Mouse (Mus musculus): ENCODE data around the gene Gusb. TPM values are rescaled to one million over a fixed set of nuclear protein-coding genes. Genes with fewer than 3 reads are reported as not detected.
A peak's percentile ranks its signal among the peaks of the same experiment; 100 is the strongest.

Gene Gusb
- polyA plus RNA-seq, 1 experiment from 2014 or later = 45.6 TPM

GRCm38 (mm10) chr5:130022366-130022765 lies 19.5 kb upstream of the Gusb start:
- Histone ChIP-seq H3K9ac (no peak overlapping the region), H3K4me3 (no peak overlapping the region), H3K27me3 (no peaks in the 10 kb centered on the region), H3K27ac (no peak overlapping the region), H3K4me2 (no peak overlapping the region), H3K36me3 (peaks cover 6% of the 10 kb centered on the region), H3K9me3 (no peaks in the 10 kb centered on the region), H3K4me1 (peaks cover 13% of the 10 kb centered on the region)
- ATAC-seq (ENCODE audit: insufficient number of reproducible peaks, low FRiP score, low TSS enrichment, low read depth) = no peak
- 49% methylated on average over 7 of the region's 7 CpGs for WGBS

DNA sequence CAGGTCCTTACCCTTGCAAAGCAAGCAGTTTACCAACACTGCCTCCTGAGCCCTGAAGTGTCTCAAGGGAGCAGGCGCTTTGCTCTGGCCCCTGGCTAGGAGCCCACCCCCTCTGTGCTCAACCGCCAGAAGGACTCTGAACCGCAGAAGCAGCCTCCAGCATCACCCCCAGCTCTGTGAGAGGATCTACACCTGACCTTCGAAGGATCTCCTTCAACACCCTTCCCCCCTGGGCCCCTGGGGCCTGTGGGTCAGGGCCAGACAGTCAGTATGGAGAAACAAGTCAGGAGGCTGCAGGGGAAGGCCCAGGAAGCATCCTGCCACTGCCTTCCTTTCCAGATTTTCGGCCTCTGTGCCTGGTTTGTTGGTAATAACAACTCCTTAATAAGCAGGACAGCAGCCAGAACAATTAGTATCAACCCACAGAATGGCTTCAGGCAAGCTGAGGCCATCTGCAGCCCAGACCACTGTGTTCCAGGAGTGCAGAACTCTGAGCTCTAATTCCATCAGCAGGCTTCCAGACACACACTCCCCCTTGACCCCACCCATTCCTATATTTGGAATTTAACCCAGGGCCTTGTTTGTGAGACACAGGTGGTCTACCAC lies 18.6 kb upstream of the Gusb start:
- no peak overlapping the region for H3K9ac ChIP-seq
- no peak overlapping the region for H3K4me2 ChIP-seq
- H3K27ac ChIP-seq = no peak overlapping the region
- 46% methylated on average over 5 of the region's 5 CpGs for WGBS
- H3K36me3 ChIP-seq = peaks cover 6% of the 10 kb centered on the region
- no peak overlapping the region for H3K4me3 ChIP-seq
- H3K9me3 ChIP-seq = no peaks in the 10 kb centered on the region
- H3K4me1 ChIP-seq = peaks cover 13% of the 10 kb centered on the region
- H3K27me3 ChIP-seq = no peaks in the 10 kb centered on the region
- no peak for ATAC-seq (ENCODE audit: insufficient number of reproducible peaks, low FRiP score, low TSS enrichment, low read depth)

- Histone ChIP-seq H3K9me3 (no peaks in the 10 kb centered on the region), H3K4me1 (peaks cover 13% of the 10 kb centered on the region), H3K9ac (no peak overlapping the region), H3K27me3 (no peaks in the 10 kb centered on the region), H3K4me3 (no peak overlapping the region), H3K36me3 (peaks cover 21% of the 10 kb centered on the region), H3K4me2 (no peak overlapping the region), H3K27ac (no peak overlapping the region)
- WGBS = 60% methylated on average over 8 of the region's 8 CpGs
- no peak for ATAC-seq (ENCODE audit: insufficient number of reproducible peaks, low FRiP score, low TSS enrichment, low read depth)
Measured at GRCm38 (mm10) chr5:130019461-130019860, 16.6 kb upstream of the Gusb start.

DNA sequence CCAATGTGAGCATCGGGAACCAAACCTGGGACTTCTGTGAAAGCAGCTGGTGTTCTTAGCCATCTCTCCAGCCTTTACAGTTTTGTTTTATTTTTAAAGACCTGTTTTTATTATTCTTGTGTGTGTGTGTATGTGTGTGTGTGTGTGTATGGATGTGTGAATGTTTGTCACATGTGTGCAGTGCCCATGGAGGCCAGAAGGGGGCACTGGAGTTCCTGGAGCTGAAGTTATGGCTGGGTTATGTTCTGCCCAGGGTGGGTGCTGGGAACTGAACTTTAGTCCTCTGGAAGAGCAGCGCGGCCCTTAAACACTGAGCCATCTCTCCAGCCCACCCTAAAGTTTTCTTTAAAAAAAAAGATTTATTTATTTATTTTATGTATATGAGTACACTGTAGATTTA lies 12.3 kb upstream of the Gusb start:
- no peaks in the 10 kb centered on the region for H3K27me3 ChIP-seq
- ATAC-seq (ENCODE audit: insufficient number of reproducible peaks, low FRiP score, low TSS enrichment, low read depth) = no peak
- H3K9ac ChIP-seq = no peak overlapping the region
- H3K36me3 ChIP-seq = peaks cover 47% of the 10 kb centered on the region
- peaks cover 10% of the 10 kb centered on the region; the same call in 1 of the 2 replicates for H3K9me3 ChIP-seq
- 98% methylated on average over 3 of the region's 3 CpGs for WGBS
- H3K27ac ChIP-seq = no peak overlapping the region
- no peak overlapping the region for H3K4me2 ChIP-seq
- H3K4me1 ChIP-seq = no peaks in the 10 kb centered on the region
- H3K4me3 ChIP-seq = no peak overlapping the region

DNA sequence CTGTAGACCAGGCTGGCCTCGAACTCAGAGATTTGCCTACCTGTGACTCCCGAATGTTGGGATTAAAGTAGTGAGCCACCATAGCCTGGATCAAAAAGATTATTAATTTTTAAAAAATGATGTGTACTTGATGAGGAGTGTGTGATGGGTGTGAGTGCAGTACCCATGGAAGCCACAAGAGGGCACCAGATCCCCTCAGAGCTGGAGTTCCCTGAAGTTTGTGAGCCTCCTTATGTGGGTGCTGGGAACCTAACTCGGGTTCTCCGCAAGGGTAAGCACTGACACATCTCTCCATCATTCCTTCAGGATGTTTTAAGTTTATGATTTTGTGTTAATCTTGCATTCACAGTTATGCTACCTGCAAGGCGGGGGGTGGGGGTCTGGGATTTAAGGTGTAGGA lies 8.1 kb upstream of the Gusb start:
- Histone ChIP-seq H3K36me3 (peaks cover 39% of the 10 kb centered on the region), H3K27ac (no peak overlapping the region), H3K27me3 (no peaks in the 10 kb centered on the region), H3K4me3 (no peak overlapping the region), H3K4me1 (no peaks in the 10 kb centered on the region), H3K9ac (no peak overlapping the region), H3K9me3 (peaks cover 10% of the 10 kb centered on the region; the same call in 1 of the 2 replicates), H3K4me2 (no peak overlapping the region)
- ATAC-seq (ENCODE audit: insufficient number of reproducible peaks, low FRiP score, low TSS enrichment, low read depth) = no peak
- 93% methylated on average over 5 of the region's 5 CpGs for WGBS

DNA sequence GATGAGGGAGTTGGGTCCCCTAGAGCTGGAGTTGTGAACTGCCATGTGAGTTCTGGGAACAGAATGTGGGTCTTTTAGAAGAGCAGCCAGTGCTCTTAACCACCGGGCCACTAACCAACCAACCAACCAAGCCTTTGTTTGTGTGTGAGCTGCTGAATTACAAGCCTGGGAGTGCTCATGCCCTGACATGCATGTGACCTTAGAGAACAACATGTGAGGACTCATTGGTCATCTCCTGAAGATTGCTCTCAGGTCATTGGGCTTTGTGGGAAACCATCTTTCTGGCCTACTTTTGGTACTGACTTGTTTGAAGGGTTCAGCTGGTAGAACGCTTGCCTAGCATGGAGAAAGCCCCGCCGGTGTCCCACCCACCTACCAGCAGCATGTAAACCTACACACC lies 6.9 kb upstream of the Gusb start:
- 96% methylated on average over 4 of the region's 4 CpGs for WGBS
- no peak overlapping the region for H3K4me3 ChIP-seq
- H3K27ac ChIP-seq = no peak overlapping the region
- no peak overlapping the region for H3K9ac ChIP-seq
- H3K4me1 ChIP-seq = no peaks in the 10 kb centered on the region
- H3K9me3 ChIP-seq = peaks cover 10% of the 10 kb centered on the region; the same call in 1 of the 2 replicates
- H3K27me3 ChIP-seq = no peaks in the 10 kb centered on the region
- H3K36me3 ChIP-seq = peaks cover 28% of the 10 kb centered on the region
- no peak for ATAC-seq (ENCODE audit: insufficient number of reproducible peaks, low FRiP score, low TSS enrichment, low read depth)
- H3K4me2 ChIP-seq = no peak overlapping the region

- WGBS = 73% methylated on average over 6 of the region's 6 CpGs
Measured at GRCm38 (mm10) chr5:130008034-130008590, 5.3 kb upstream of the Gusb start.

GRCm38 (mm10) chr5:130007344-130007743 lies 4.5 kb upstream of the Gusb start:
- no peak overlapping the region for H3K4me2 ChIP-seq
- H3K36me3 ChIP-seq = peaks cover 14% of the 10 kb centered on the region
- WGBS = 83% methylated on average over 1 of the region's 1 CpGs
- no peaks in the 10 kb centered on the region for H3K27me3 ChIP-seq
- no peak for ATAC-seq (ENCODE audit: insufficient number of reproducible peaks, low FRiP score, low TSS enrichment, low read depth)
- no peak overlapping the region for H3K9ac ChIP-seq
- H3K4me3 ChIP-seq = no peak overlapping the region
- peaks cover 10% of the 10 kb centered on the region; the same call in 1 of the 2 replicates for H3K9me3 ChIP-seq
- H3K4me1 ChIP-seq = peaks cover 5% of the 10 kb centered on the region; the same call in 1 of the 2 replicates
- H3K27ac ChIP-seq = no peak overlapping the region

More at GRCm38 (mm10) chr5:130008034-130008590, 5.3 kb upstream of the Gusb start:
- Histone ChIP-seq H3K36me3 (peaks cover 20% of the 10 kb centered on the region), H3K4me1 (0 out of 2 replicates have a peak, but pooled peaks cover 3% of the 10 kb centered on the region), H3K27me3 (no peaks in the 10 kb centered on the region), H3K4me2 (no peak overlapping the region), H3K27ac (no peak overlapping the region), H3K4me3 (no peak overlapping the region), H3K9ac (no peak overlapping the region), H3K9me3 (peaks cover 10% of the 10 kb centered on the region; the same call in 1 of the 2 replicates)
- no peak for ATAC-seq (ENCODE audit: insufficient number of reproducible peaks, low FRiP score, low TSS enrichment, low read depth)

DNA sequence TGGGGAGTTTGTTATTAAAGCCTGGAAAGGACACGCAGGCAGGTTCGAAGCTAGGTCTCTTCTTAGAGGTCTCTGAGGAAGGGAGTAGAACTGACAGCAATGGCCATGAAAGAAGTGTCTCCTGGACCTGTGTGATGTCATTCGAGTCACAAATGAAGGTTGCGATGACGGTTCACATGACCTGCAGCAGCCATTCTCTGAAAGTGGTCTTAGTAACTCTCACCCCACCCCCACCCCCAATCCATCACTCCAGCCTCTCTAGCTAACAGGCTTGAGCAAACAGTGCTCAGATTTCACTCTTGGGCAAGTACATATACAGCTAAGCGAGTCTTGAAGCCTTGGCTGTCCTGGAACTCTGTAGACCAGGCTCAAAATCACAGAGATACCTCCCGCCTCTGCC lies 380 bp upstream of the Gusb start:
- 50% methylated on average over 7 of the region's 7 CpGs for WGBS
- Histone ChIP-seq H3K4me3 (peak overlapping the region; percentile 55), H3K36me3 (0 out of 2 replicates have a peak, but pooled peaks cover 2% of the 10 kb centered on the region), H3K4me1 (peaks cover 18% of the 10 kb centered on the region), H3K27ac (peak overlapping the region; percentile 70), H3K27me3 (no peaks in the 10 kb centered on the region), H3K9ac (no peak overlapping the region), H3K4me2 (peak overlapping the region; percentile 88), H3K9me3 (no peaks in the 10 kb centered on the region)
- no peak for ATAC-seq (ENCODE audit: insufficient number of reproducible peaks, low FRiP score, low TSS enrichment, low read depth)

DNA sequence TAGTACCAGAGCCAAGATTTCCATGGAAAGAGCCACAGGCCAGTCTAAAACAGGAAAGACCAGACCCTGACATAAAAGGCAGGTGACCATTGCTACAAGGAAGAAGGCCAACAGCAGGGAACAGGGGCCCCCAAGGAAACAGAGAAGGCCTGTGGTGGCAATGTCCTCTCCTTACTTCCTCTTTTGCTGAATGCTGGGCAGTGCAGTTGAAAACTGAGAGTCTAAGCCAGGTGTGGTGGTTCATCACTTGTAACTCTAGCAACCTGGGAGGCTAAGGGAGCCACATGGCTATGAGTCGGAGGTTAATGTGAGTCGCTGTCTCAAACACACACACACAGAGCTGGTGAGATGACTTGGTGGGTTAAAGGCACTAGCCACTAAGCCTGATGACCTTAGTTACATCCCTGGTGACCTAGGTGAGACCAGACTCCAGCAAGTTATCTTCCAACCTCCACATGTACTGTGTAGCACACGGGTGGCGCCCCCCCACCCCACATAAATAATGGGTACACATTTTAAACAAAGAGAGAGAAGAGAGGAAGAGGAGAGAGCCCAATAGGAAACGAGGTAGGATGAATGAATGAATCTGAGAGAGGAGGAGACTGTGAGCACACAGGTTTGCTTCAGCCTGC lies 1.4 kb downstream of the Gusb start:
- no peak for ATAC-seq (ENCODE audit: insufficient number of reproducible peaks, low FRiP score, low TSS enrichment, low read depth)
- Histone ChIP-seq H3K4me3 (peak overlapping the region; percentile 55), H3K9me3 (no peaks in the 10 kb centered on the region), H3K27me3 (no peaks in the 10 kb centered on the region), H3K4me2 (peak overlapping the region; percentile 88), H3K9ac (no peak overlapping the region), H3K36me3 (0 out of 2 replicates have a peak, but pooled peaks cover 3% of the 10 kb centered on the region), H3K4me1 (peaks cover 18% of the 10 kb centered on the region), H3K27ac (no peak overlapping the region)
- WGBS = 53% methylated on average over 5 of the region's 5 CpGs

DNA sequence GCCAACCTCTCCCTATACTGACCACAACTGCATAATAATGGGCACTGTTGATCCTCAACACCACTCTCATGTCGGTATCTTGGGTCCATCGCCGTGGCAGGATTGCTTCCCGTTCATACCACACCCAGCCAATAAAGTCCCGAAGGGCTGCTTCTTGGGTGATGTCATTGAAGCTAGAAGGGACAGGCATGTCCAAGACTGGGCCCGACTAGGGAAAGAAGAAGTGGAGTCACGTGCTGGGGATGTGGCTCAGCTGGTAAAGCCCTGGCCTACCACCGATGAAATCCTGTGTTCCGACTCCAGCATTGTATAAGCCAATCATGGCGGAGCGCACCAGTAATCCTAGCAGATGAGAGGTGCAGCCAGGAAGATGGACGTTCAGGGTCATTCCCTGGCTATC lies 2.1 kb downstream of the Gusb start:
- Histone ChIP-seq H3K27ac (no peak overlapping the region), H3K4me2 (no peak overlapping the region)

GRCm38 (mm10) chr5:129999097-129999496 lies 3.8 kb downstream of the Gusb start:
- no peak overlapping the region for H3K9ac ChIP-seq
- H3K36me3 ChIP-seq = 0 out of 2 replicates have a peak, but pooled peaks cover 3% of the 10 kb centered on the region
- H3K27me3 ChIP-seq = no peaks in the 10 kb centered on the region
- ATAC-seq (ENCODE audit: insufficient number of reproducible peaks, low FRiP score, low TSS enrichment, low read depth) = no peak
- H3K9me3 ChIP-seq = no peaks in the 10 kb centered on the region
- H3K27ac ChIP-seq = no peak overlapping the region
- H3K4me3 ChIP-seq = no peak overlapping the region
- WGBS = 36% methylated on average over 4 of the region's 4 CpGs
- no peak overlapping the region for H3K4me2 ChIP-seq
- H3K4me1 ChIP-seq = peaks cover 18% of the 10 kb centered on the region

More for the DNA sequence above, 2.1 kb downstream of the Gusb start:
- Histone ChIP-seq H3K9me3 (no peaks in the 10 kb centered on the region), H3K4me3 (no peak overlapping the region), H3K27me3 (no peaks in the 10 kb centered on the region), H3K36me3 (0 out of 2 replicates have a peak, but pooled peaks cover 3% of the 10 kb centered on the region), H3K9ac (no peak overlapping the region), H3K4me1 (peaks cover 18% of the 10 kb centered on the region)
- WGBS = 87% methylated on average over 12 of the region's 12 CpGs
- ATAC-seq (ENCODE audit: insufficient number of reproducible peaks, low FRiP score, low TSS enrichment, low read depth) = no peak
